Mouse (Mus musculus): Measurements from ENCODE around the gene Ucp3.
"Not testable (repeated sequence)": the region's sequence is repeated elsewhere in the genome, so short reads cannot be mapped to it uniquely, and the experiment has no call there.

Ucp3 gene

GRCm38 (mm10) chr7:100474680-100475079, 1.9 kb downstream of the Ucp3 start:
- DNase-seq, result no peak

DNA sequence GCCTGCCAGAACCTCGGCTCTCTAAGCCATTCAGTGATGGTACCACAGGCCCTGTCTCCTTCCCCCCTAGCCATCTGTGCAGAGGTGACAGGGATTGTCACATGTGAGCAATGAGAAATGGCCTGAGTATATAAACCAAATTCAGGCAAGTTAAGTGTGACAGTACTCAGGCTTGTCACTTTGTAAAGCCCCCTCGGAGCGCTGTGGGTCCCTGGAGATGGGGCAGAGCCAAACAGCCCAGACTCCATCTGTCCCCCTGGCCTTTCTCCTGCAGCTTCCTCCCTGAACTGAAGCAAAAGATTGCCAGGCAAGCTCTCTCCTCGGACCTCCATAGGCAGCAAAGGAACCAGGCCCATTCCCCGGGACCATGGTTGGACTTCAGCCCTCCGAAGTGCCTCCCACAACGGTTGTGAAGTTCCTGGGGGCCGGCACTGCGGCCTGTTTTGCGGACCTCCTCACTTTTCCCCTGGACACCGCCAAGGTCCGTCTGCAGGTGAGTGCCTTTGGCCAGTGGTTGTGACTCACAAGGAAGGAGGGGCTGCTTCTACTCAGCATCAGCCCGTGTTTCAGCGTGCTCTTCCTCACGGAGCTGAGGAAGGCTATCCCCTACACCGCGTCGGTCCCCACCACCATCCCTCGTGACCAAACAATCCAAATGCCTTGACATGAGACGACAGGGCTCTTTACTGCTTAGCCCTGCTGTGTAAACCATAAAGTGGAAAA, 6.5 kb downstream of the Ucp3 start:
- DNase-seq, result no peak

GRCm38 (mm10) chr7:100479823-100480164, 7.0 kb downstream of the Ucp3 start:
- DNase-seq, result no peak

DNA sequence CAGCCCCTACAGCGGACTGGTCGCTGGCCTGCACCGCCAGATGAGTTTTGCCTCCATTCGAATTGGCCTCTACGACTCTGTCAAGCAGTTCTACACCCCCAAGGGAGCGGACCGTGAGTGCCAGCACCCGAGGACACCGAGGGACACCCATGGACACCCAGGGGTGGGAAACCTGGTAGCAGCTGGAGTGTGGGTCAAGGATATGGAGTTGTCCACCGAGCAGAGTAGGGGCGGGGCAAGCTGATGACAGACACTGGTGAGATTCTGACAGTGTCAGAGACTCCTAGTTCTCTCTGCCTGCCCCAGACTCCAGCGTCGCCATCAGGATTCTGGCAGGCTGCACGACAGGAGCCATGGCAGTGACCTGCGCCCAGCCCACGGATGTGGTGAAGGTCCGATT, 7.4 kb downstream of the Ucp3 start:
- no peak for DNase-seq

- DNase-seq, result not testable (repeated sequence)
Measured at GRCm38 (mm10) chr7:100482046-100482445, 9.3 kb downstream of the Ucp3 start.

GRCm38 (mm10) chr7:100484493-100484892, 11.7 kb downstream of the Ucp3 start:
- no peak for DNase-seq

DNA sequence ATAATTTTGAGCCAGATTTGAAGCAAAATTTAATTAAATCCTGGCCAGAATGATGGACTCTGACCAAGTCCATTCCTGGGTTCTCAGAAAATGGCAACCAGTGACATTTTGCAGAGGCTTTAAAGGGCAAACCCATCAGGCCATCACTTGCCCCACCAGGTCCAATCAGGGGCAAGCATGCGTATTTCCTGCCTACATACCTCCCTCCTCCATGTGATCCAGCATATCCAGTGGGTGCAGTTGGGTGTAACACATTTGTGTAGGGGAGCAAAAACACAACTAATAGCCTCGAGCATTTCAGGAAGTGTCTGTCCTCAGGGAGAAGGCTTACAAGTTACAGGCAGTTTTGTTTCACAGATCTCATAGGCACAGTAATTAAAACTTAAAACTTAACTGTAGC, 14.5 kb downstream of the Ucp3 start:
- no peak for DNase-seq

GRCm38 (mm10) chr7:100488474-100489048, 15.8 kb downstream of the Ucp3 start:
- DNase-seq, result no peak

GRCm38 (mm10) chr7:100492391-100493116, 19.8 kb downstream of the Ucp3 start:
- no peak for DNase-seq

DNA sequence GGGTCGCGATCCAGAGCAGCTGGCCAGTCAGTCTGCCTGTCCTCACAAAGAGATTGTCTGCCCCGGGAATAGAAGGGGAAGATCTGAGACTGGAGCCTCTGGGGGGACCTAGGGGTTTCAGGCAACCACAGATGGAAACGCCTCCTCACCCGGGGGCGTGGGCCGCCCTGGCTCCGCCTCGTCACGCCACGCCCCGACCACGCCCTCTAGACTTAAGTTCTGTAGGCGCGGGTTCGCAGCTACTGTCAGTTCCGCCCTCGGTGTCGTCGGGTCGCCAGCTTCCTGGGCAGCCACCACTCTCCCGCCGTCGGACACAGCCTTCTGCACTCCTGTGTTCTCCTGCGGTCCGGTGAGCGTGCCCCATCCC, 20.3 kb downstream of the Ucp3 start, which contains the start of gene Ucp2:
TSS of gene Ucp2 (plus strand) at position 221 of the 367 bp plus-strand sequence.
- peak in 1 of 2 experiments; percentile 15 for DNase-seq

DNA sequence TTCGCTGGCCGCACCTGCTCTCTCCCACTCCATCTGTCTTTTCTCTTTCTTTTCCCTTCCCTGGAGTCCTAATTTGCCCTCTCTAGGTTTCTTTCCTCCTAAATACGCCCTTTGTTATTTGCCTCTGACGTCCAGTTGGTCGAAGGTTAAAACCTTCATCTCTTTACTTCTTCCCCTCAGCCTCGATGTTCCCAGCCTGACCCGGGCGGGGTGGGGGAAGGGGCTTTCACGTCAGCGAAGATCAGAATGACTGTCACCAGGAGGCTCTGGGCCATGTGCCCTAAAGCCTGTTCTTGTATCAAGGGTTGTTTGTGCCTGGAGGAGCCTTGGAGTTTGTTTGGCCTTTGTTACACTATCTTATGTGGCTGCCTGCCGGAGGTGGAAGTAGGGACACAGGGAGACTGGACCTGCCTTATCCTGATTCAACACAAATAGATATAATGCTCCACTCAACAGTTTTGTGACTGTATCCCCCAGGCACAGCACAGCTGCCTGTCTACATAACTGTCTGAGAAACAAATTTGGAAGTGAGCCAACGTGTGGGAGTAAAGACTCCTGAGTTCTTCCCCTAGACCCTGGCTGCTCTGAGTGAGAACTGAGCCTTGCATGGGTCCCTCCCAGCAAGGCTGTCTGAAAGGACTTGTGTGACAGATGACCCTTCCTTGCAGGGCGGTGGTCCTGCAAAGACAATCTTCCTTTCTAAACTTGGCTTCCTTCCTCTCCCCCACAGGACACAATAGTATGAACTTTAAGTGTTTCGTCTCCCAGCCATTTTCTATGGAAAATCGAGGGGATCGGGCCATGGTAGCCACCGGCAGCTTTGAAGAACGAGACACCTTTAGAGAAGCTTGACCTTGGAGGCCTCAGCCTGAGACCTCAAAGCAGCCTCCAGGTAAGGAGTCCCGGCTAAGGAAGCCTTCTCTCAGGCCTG, 21.0 kb downstream of the Ucp3 start:
- no peak for DNase-seq

- DNase-seq, result no peak
Measured at GRCm38 (mm10) chr7:100494415-100494831, 21.6 kb downstream of the Ucp3 start.

DNA sequence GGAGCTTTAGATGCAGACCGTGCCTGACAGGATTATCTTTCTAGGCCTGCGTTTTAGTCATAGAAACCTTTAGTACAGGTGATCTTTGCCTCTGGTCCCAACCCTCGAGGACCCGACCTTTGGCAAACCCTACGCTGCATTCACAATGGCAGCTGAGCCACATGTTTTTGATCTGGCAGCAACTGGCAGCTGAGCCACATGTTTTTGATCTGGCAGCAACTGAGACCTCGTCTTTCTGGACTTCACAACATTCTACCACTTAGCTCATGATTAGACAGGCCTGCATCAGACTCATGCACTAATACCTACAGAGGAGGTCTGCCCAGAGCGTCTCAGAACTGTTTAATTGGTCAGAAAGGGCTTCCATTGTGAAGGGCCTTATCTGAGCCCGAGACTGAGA, 22.3 kb downstream of the Ucp3 start:
- DNase-seq, result no peak

GRCm38 (mm10) chr7:100495581-100496251, 22.9 kb downstream of the Ucp3 start:
- DNase-seq, result peak in 1 of 2 experiments; percentile 29

- no peak for DNase-seq
Measured at GRCm38 (mm10) chr7:100496371-100496770, 23.6 kb downstream of the Ucp3 start.

DNA sequence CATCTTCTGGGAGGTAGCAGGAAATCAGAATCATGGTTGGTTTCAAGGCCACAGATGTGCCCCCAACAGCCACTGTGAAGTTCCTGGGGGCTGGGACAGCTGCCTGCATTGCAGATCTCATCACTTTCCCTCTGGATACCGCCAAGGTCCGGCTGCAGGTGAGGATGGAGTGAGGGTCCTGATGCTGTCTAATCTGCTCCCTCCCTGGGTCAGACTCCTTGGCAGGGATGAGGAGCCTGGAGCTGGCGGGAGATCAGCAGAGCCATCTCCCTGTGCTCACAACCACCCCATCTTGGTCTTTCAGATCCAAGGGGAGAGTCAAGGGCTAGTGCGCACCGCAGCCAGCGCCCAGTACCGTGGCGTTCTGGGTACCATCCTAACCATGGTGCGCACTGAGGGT, 24.0 kb downstream of the Ucp3 start:
- no peak for DNase-seq

GRCm38 (mm10) chr7:100497402-100497801, 24.6 kb downstream of the Ucp3 start:
- no peak for DNase-seq

DNA sequence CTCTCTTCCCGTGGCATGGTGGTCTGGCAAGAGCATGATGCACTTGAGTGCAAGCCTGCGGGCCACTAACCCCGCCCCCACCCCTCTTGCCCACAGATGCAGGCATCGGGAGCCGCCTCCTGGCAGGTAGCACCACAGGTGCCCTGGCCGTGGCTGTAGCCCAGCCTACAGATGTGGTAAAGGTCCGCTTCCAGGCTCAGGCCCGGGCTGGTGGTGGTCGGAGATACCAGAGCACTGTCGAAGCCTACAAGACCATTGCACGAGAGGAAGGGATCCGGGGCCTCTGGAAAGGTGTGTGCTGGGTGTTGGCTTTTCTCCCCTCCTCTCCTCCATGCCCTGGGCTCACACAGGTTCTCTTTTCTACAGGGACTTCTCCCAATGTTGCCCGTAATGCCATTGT, 25.2 kb downstream of the Ucp3 start:
- DNase-seq, result no peak

DNA sequence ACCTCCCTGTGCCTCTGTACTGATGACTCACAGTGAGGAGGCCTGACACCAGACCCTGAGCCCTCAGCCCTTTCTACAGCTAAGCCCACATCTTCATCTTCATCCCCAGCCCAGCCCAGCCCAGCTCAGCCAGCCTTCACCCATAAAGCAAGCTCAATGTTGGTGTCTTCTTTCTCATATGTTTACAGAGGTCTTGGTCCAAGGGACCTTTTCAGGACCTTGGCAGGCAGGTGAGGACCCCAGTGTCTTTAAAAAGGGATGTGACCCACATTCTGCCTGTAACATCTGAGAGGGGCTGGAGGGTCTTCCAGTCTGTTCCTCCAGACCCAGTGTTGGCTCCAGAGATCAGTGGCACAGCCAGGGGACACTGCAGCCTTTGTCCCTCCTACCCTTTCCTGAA, 26.7 kb downstream of the Ucp3 start:
- DNase-seq, result no peak

DNA sequence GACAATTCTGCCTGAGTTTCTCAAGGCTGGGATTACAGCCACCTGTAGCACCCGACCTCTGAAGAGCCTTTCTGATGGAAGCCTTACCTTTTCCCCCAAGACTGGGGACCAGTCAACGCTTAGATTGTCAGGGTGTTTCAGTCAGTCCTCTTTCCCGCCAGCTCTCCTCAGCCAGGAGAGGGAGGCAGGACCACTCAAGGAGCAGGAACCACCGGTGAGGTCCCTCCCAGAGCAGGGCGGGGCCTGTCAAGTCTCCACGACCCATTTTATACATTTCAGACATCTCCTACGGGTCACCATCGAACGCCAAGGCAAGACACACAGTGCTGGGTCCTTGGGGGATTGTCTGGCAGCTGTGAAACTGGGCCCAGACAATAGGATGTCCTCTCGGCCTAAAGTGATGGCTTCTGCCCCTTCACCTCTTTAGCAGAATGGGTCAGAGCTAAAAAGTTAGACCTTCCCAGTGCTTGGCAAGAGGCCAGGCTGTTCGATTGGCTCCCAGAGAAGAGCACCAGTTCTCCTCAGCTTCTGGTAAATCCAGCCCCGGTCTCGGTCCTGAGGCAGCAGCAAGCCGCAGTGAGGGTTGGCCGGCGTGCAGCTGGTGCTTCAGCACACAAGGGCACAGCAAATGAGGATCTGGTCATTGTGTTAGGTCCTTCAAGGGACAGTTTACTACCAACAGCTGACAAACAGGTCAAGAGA, 27.6 kb downstream of the Ucp3 start:
- no peak for DNase-seq

GRCm38 (mm10) chr7:100501027-100501843, 28.4 kb downstream of the Ucp3 start:
- no peak for DNase-seq
